Mouse (Mus musculus): Measurements from ENCODE around the gene Proser3.

- TF ChIP-seq POLR2A (IDR thresholded peaks at IDR 0.05; ENCODE audit: low read depth, low read length) (no peak), CTCF (IDR thresholded peaks at IDR 0.05; ENCODE audit: extremely low read depth, insufficient read depth, insufficient read length, insufficient replicate concordance) (no peak)
Observed at GRCm38 (mm10) chr7:30551445-30552101, 526 bp downstream of the Proser3 start.
